Mouse (Mus musculus): ENCODE measurements at regions not wholly inside any gene's neighbourhood (a gene's known extent, or its start where the extent isn't known, plus 50 kb on each side); places are given as distances from the start of the nearest gene placed in this dataset.

DNA sequence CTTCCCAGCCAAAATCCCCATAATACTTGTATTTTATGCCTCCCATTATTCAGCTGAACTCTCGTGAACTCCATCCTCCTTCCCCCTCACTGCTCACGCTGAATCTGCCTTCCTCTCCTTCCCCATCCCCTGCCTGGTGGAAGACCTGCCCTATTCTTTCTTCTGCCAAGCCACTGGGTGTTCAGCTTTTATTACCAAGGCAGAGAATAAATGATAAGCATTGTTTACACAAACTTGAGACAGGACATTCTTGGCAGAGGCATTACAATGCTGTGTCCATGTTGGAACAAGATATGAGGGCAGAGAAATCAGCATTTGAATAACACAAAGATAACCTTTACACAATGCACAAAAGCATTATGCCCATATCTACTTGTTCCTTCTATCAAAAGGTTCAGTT, 80.2 kb downstream of the Dhrs2 start:
- DNase-seq (ENCODE audit: low spot score in 2 of 2): no peak

DNA sequence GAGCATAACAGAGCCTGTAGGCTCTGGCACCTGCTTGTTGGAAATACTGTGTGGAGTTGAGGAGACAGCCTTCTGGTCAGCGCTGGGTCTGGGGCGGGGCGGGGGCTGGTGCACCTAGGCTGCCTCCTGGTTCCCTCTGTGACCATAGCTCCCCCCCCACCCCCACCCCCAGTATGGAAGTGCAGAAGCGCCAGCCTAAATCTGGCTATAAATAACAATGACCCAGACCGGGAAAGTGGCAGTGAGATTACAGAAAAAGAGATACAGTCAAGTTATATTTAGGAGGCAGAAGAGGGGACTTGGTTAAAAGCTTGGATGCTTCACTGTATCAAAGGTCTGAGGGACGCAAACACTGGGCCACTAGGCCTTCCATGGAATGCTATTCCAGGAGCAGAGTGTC, 91.8 kb downstream of the Dhrs2 start:
- no peak for DNase-seq (ENCODE audit: low spot score in 2 of 2)

DNA sequence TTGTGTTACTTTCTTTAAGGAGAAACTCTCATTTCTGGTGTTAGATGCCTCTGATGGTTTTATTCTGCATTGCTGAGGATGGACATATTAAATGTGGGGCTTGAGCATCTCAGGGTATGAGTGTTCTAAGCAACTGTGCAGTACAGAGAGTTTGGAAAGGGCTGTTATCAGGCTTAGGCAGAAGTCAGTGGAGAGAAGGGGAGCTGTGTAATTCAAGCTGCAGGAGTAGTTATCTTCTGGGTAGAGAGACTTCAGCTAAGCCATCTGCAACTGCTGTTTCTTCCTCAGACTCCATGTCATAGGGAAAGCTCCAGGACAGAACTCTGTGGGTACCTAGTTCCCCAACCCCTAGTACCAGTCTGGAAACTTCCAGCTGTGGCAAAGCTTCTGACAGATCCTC, 102.1 kb downstream of the Dhrs2 start:
- no peak for DNase-seq (ENCODE audit: low spot score in 2 of 2)

DNA sequence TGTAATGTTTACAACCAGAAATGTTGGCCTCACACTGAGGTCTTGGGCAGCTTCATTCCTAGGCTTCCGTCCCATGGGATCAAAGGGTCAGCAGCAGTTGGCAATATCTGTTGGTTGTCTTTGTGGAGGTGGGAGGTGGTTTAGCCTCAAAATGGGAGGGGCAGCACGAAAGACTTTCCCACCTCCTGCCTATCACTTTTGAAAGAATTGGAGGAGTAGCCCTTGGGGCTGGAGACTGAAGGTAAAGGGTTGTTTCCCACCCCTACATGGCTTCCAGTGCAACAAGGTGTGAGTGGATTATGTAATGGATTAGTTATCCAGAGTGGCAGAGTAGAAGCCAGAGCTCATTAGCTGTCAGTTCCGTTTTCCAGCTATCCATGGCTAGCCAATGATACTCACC, 102.5 kb downstream of the Dhrs2 start:
- DNase-seq (ENCODE audit: low spot score in 2 of 2): no peak

DNA sequence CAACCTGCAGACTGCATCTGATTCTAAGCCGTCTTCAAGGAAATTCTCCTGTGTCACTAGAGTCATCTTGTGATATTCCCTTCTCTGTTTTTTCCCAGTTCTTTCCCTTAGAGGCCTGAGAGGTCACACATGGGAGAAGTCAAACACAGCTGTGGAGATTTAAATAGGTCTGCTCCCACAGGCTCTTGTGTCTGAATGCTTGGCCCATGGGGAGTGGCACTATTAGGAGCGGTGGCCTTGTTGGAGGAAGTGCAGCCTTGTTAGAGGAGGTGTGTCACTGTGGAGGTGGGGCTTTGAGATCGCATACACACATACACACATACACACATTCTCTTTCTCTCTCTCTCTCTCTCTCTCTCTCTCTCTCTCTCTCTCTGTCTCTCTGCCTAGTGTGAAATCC, 112.0 kb downstream of the Dhrs2 start:
- no peak for DNase-seq (ENCODE audit: low spot score in 2 of 2)

DNA sequence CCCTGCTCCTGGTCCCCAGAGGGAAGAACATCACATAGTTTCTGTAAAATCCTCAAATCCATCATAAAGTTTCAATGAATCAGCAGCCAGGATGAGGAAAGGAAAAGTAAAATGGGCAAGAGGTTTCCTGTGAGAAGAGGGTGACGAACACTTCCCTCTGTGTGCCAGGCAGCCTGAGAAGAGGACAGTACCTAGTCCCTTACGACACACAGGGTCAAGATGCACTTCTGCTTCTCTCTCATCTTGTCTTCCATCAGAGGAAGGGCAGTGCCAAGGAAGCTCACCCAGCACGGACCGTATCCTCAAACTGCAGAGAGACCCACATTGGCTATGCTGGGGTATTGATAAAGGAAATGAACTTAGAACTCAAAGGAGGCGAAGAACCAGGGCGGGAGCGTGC, 112.5 kb downstream of the Dhrs2 start:
- no peak for DNase-seq (ENCODE audit: low spot score in 2 of 2)

DNA sequence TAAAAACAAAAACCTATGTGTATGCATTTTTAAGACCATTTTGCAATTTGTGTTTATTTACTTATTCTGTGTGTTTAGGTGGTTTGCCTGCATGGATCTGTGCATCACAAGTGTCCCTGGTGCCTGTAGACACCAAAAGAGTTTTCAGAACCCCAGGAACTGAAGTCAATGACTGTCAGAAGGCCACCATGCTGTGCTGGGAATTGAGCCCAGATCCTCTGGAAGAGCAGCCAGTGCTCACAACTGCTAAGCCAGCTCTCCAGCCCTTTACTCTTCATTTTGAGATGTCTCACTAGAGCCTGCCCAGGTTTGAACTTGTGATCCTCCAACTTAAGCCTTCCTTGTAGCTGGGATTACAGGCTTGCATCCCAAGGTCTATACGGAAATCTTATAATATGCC, 113.8 kb downstream of the Dhrs2 start:
- no peak for DNase-seq (ENCODE audit: low spot score in 2 of 2)

DNA sequence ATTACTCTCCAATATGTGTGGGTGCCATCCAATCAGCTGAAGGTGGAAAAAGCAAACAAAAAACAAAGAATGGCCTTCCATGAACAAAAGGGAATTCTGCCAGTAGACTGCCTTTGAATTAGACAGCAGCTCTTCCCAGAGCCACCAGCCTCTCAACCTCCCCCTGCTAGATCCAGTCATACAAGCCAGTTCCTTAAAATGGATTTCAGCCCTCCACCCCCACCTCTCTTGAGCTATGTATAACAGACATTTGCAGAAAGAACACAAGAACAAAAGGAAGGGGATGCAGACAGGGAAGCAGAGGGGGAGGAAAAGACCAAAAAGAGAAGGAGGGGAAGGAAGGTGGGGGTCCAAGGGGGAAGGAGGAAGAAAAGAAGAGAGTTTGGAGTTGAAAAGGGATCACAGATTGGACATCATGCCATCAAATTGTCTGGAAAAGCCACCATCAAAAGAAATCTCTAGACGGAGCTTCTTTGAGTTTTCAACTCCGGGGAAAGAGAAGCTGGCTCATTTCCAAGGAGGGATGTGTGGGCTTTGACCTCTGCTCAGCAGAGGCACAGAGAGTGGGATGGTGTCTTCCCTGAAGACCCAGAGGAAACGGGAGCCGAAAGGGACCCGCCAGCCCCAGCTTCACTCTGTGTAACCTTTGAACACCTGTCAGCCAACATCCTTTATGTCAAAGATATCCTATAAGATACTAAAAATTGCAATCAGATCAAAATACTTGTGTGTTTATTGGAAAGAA, 114.8 kb downstream of the Dhrs2 start:
- DNase-seq (ENCODE audit: low spot score in 2 of 2): peak; percentile 28 to 40

DNA sequence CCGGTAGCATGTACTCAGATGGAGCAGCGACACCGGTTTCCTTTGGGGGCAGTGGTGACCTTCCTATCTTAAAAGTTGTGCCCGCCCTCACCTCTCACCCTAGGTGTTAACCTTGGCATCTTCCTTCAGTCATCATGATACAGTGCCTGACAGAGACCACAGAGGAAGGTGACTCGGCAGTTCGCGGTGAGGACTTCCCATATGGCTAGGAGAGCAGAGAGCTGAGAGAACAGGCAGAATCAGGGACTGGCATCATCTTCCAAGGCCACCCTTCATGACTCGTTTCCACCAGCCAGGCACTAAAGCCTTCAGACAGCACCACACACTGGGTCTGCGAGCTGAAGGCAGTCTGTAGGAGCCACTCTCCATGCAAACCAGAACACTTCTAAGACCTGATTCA, 116.2 kb downstream of the Dhrs2 start:
- peak in 1 of 2 experiments; percentile 28 for DNase-seq (ENCODE audit: low spot score in 2 of 2)

DNA sequence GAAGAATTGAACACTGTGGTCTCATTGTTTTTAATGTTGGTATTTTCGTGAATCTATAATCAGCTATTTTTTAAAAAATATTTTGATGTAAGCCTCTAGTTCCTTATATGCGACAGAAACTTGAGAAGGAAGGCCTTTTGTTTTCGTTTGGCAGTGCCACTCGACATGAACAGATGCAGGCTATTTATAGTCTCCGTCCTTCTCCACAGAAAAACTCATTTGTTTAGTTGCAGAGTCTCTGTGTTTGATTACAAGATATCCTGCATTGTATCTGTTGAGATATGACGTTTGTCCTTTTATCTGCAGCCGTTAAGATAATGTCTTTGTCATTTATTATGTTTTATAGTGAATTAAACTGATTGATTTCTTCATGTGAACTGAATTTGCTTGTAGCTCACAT, 116.7 kb downstream of the Dhrs2 start:
- DNase-seq (ENCODE audit: low spot score in 2 of 2): no peak

DNA sequence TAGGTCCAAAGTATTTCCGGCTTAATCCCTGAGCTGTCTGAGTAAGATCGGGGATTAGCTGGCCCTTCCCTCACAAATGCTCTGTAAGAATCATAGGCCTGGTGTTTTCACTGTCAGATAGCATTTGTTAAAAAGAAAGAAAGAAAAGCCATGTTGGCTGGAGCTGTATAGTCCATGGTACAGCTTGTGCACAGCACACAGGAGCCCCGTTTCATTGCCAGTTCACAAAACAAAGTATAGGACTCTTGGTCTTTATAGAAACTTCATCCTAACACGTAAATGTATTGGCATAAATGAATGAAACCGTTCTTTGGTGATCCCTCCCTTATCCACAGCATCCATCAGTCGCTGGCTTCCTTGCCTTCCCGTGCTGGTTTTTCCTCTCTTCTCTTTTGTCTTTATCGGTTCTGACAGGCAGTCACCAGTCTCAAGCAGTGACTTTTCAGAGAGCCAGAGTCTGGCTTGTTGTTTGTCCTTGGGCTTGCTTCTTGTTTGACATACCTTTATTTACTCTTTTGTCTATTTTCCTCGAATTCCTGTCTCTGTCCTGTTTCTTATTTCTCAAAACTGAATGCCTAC, 117.3 kb downstream of the Dhrs2 start:
- no peak for DNase-seq (ENCODE audit: low spot score in 2 of 2)

DNA sequence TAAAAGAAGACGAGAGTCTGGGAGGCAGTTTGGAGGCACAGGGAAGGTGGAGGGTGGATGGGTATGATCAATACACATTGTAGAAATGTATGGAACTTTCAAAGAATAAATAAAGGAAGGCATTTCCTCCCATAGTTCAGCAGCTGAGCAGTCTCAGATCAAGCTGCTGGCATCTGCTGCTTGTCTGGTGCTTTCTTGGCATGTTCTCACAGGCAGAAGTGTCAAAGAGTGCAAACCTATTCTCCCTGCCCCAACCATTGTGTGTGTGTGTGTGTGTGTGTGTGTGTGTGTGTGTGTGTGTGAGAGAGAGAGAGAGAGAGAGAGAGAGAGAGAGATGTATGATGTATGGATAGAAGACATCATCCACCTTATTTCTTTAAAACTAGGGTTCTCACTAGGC, 121.5 kb downstream of the Dhrs2 start:
- no peak for DNase-seq (ENCODE audit: low spot score in 2 of 2)

DNA sequence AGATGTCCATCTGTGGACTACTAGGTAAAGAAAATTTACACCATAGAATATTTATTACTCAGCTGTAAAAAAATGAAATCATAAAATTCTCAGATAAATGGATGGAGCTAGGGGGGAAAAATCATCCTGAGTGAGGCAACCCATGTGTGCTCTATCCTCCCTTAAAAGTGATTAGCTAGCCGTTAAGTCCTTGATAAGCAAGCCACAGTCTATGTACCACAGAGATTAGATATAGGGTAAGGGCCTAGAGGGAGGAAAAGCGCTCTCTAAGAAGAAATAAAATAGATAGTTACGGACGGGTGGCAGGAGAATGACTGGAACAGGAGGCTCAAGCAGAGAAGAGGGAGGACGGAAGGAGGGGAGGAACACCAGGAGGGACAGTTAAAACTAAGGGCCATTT, 122.1 kb downstream of the Dhrs2 start:
- DNase-seq (ENCODE audit: low spot score in 2 of 2): no peak

DNA sequence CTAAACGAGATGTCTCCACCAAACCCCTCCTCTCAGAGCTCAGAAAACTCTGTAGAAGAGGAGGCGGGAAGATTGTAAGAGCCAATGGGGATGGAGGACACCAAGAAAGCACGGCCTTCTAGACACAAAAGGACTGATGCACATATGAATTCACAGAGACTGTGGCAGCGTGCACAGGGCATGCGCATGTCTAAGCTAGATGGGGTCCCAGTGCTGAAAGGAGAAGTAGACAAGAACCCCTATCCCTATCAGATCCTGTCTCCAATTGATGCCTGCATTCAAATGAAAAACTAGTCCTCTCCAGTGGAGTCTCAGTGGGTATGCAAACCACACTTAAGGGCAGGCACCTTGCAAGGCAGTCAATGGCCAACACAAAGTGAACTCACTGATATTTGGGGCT, 123.3 kb downstream of the Dhrs2 start:
- no peak for DNase-seq (ENCODE audit: low spot score in 2 of 2)

DNA sequence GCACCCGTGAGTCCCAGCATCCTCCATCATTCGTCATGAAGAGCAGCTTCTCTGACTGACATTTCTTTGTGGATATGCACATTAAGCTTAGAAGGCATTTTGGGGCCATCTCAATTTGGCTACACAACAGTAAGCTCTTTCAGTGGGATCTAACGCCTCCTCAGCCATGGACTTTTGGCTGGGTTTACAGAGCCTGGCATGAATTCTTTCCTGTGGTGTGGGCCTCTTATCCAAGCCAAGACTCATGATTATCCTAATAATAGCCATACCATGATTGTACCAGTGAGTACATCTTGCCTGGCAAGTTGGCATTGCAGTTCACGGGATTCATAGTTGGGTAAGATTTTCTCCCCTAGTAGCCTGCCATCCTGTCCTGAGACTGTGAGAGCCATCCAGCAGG, 126.3 kb downstream of the Dhrs2 start:
- DNase-seq (ENCODE audit: low spot score in 2 of 2): peak in 1 of 2 experiments; percentile 27

DNA sequence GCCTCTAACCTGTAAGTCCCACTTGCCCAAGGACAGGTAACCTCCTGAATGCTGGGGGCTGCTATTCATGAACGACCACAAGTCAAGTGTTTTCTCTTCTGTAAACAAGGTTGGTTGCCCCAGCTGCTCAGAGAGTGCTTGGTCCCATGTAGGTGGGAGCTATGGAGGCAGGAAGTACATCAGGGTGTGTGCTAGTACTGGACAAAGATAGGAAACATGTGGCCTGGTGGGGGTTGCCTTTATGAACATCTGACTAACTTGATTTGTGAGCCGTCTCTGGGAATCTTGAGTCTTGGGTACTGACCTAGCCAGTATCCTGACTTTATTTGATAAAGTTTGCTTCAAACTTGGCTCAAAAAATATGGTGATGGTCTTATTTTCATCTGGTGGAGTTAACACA, 121.3 kb upstream of the Dhrs4 start:
- DNase-seq (ENCODE audit: low spot score in 2 of 2): no peak

DNA sequence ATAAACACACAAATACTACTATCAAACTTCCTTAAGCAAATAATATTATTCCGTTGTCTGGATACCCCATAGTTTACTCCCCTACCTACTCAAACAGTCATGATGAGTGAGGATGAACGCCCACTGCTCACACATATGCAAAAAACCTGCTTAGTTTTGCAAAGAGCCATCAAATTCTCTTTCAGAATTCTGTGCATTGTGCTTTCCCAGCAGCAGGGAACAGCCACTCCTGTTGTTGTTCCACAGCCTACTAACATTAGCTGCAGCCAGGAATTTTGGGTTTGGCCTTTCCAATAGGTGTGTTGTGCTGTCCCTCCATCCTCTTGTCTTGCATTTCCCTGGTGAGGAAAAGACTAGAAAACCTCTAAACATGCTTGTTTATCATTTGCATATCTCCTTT, 120.1 kb upstream of the Dhrs4 start:
- DNase-seq (ENCODE audit: low spot score in 2 of 2): no peak

DNA sequence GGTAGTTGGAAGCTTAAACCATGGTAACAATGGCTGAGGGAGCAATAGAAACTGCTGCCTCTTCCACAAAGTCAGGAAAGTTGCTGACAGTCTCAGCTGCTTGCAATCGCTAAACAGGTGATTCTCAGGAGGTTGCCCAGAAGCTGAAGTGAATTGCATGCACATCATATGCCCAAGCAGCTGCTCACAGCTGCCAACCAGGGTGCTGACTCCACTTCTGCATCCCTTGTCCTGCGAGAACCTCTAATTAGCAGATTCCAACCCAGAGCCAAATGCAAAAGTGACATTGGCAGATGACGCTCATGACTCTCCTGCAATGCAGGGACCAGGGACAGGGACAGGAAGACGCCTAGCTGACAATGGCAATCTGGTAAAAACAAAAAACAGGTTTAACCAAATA, 116.2 kb upstream of the Dhrs4 start:
- DNase-seq (ENCODE audit: low spot score in 2 of 2): no peak

DNA sequence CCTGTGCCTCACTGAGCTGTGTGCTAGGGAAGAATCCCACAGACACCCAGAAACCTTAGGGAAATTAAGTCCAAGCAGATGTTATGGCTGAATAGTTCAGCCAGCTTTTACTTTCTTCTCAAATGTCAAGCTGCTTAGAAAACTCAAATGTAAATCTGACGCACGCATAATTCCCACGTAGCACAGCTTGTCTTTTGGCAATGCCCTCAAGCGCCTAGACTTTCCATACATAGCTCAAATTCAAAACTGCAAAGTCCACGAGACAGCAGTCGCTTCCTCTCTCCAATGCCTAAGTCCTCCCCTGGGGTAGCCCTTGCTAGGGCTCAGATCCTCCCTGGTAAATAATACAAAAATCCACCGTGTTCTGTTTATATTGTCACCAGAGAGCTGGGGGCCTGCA, 115.8 kb upstream of the Dhrs4 start:
- DNase-seq (ENCODE audit: low spot score in 2 of 2): no peak

DNA sequence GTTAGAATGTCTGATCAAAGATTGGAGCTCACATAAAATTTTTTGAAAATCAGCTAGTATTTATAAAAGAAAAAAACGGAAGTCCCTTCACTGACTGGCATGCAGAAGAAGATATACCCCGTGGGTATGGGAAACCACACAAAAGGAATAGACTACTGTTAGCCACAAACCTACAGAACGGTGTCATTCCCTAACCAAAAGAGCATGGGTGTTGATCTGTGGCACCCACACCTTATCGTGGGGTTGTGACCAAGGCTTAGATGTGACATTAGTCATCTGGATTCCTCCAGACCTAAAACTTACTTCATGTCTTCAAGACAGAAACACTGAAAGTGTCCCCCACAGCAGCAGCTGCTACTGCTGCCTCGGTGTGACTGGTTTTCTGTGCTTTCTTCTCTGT, 108.2 kb upstream of the Dhrs4 start:
- no peak for DNase-seq (ENCODE audit: low spot score in 2 of 2)

DNA sequence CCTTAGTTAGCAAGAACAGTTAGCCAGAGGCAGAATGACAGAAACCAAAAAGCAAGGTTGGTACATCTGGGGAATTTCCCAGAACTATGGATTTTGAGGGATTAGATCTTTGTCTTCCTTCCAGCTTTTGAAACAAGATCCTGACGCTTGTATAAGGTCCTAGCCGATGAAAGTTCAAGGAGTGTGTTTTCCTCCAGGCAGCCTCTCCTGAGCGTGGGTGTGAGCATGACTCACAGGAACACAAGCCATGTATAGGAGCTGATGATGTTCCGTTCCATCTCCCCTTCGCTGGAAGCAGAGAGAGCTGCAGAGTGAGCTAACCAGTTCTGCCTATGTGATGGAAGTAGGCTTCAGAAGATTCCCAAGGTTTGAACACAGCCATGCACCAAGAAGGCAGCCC, 105.6 kb upstream of the Dhrs4 start:
- no peak for DNase-seq (ENCODE audit: low spot score in 2 of 2)

DNA sequence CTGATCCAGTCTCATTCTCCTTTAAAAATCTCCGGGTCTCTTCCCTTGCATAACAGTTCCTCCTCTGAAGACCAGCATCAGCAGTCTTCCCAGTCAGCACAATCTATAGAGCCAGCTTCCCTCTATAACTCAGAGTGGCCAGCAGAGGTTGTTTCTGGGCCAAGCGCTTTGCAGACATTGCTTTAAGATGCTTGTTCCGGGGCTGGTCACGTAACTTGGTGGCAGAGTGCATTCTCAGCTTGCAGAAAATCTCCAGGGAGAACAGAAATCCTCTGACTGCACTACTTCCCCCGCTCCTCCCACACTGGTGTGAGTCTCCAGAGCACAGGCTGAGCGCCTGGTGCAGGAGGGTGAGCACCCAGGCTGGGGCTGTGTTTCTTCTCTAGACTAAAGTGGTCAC, 91.8 kb upstream of the Dhrs4 start:
- peak; percentile 42 to 57 for DNase-seq (ENCODE audit: low spot score in 2 of 2)

DNA sequence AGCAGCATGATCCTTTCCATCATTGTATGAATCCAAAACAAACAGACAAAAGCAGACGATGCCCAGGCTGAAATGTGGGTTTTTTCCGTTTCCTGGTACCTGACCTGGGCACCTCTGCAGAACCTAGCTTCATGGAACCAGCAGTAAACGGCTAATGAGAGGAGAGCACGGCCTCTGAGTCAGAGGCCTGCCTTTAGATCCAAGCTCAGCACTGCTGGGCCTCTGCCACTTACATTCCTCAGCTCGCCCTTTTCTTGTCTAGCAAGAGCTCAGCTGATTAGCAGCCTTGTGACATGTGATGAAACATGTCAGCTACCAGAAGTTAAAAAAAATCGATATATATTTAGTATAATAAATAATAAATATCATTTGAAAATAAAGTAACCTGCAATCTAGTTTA, 91.2 kb upstream of the Dhrs4 start:
- DNase-seq (ENCODE audit: low spot score in 2 of 2): no peak

DNA sequence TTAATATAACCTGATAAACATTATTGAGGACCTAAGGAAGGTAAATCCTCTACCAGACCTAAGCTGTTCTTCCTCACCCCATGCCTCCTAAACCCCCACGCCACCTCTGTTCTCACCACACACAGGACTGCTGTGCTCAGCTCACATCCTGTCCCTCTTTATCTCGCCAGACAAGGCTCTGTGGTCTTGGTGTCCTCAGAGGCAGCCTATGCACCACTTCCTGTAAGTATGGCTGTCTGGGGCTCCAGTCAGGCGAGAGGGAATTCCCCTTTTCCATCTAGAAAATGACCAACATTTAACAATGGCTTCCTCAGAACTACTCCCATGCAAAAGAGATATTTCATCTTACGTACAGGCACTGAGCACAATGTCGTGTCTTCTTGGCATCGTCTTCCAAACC, 86.2 kb upstream of the Dhrs4 start:
- no peak for DNase-seq (ENCODE audit: low spot score in 2 of 2)

All from right cerebral cortex, postnatal 10 days (tissue).